Mouse (Mus musculus) spleen, adult 2 months (tissue): ENCODE data around the gene Spib. TPM values are rescaled to one million over a fixed set of nuclear protein-coding genes. Genes with fewer than 3 reads are reported as not detected.

Experiments
- DNase-seq, 2 experiments: peaks; one replicate each; pipeline versions ENCODE4 v3.0.0 to v3.0.0-alpha.2; 2012 to 2021; ENCODE audit warnings: low spot score in 2 of 2, low read depth in 1 of 2
- H3K27ac ChIP-seq: fragments of 200-500 bp; 2 replicates; pipeline ENCODE4 v1.5.1; 2012; ENCODE audit warnings: low read length, inconsistent platforms; ENCODE audit not compliant: insufficient read depth
- H3K27me3 ChIP-seq: fragments of 200-500 bp; 2 replicates; pipeline ENCODE4 v1.6.1; 2012; ENCODE audit warnings: mild to moderate bottlenecking, moderate library complexity, low read length, inconsistent platforms; ENCODE audit not compliant: control insufficient read depth, insufficient read depth
- H3K36me3 ChIP-seq: fragments of 200-500 bp; 2 replicates; pipeline ENCODE4 v1.6.1; 2012; ENCODE audit warnings: mild to moderate bottlenecking, low read length, inconsistent platforms; ENCODE audit not compliant: control insufficient read depth, insufficient read depth
- H3K4me1 ChIP-seq: fragments of 200-500 bp; 2 replicates; pipeline ENCODE4 v1.6.1; 2011; ENCODE audit warnings: inconsistent platforms; ENCODE audit not compliant: control insufficient read depth, insufficient read depth, insufficient read length
- H3K4me3 ChIP-seq: fragments of 200-500 bp; 2 replicates; pipeline ENCODE4 v1.5.1; 2011; ENCODE audit warnings: mild to moderate bottlenecking, inconsistent platforms; ENCODE audit not compliant: insufficient read depth, insufficient read length; ENCODE audit errors: extremely low read depth
- CTCF ChIP-seq: fragments of 200-500 bp; IDR thresholded peaks from 2 replicates; pipeline ENCODE4 v1.5.1; 2011; ENCODE audit warnings: mild to moderate bottlenecking, inconsistent platforms; ENCODE audit not compliant: insufficient read depth, insufficient read length, insufficient replicate concordance; ENCODE audit errors: extremely low read depth
- POLR2A ChIP-seq: fragments of 200-500 bp; IDR thresholded peaks from 2 replicates; pipeline ENCODE4 v1.6.1; 2011; ENCODE audit warnings: low read depth, low read length, inconsistent platforms
- WGBS: fragments of 180-500 bp; shearing (Covaris S2); methylation state at CpG from one replicate; pipeline ENCODE4 v1.1.7; 2018; 5-methylcytosine and 5-hydroxymethylcytosine counted together
- polyA plus RNA-seq: library from polyadenylated mRNA; depleted of rRNA; stranded (reverse); fragments of >200 nt; gene quantifications from 2 replicates; pipeline ENCODE4 v1.2.3, GENCODE M21; 2012

Gene Spib
- polyA plus RNA-seq, 1 experiment, result 285 TPM

DNA sequence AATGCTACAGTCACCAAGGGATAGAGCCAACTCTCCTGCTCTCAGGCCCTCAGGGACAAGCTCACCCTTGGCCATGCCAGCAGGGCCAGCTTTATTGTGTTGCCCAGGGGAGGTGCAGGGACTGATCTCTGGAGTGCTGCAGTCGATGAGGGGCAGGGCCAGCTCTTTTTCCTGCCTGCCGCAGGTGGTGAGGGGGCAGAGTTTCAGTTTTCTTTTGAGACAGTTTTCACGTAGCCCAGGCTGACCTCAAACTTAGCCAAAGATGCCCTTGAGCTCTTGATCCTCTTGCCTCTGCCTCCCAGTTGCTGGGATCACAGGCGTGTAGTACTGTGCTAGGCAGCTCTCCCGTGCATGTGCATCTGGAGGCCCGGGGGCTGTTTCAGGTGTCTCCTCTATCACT lies 39.1 kb upstream of the Spib start:
- Histone ChIP-seq H3K36me3 (no peaks in the 10 kb centered on the region), H3K27me3 (no peaks in the 10 kb centered on the region), H3K27ac (peak overlapping the region; percentile 93), H3K4me3 (no peak overlapping the region), H3K4me1 (peaks cover 18% of the 10 kb centered on the region; the same call in 1 of the 2 replicates)
- TF ChIP-seq CTCF, result no peak
- no peak for TF ChIP-seq POLR2A
- peak in 1 of 2 experiments; percentile 35 for DNase-seq
- WGBS, result 22% methylated on average over 6 of the region's 6 CpGs

DNA sequence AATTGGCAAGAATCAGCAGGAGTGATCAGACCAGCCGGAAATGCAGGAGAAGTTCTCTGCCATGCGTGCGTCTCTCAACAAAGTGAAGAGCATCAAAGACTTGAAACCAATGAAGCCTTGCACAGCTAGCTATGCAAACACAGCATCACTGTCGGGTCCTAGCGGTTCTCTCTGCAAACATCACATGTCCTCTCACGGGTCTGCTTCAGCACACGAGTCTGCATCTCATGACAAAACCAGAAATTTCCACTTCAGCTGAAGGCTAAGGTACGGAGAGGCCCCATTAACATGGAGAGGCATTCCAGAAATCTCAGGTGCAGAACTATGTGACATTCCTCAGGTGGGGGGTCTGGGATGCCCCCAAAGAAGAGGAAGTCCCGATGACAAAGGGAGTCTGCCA lies 36.9 kb upstream of the Spib start:
- Histone ChIP-seq H3K4me1 (peaks cover 18% of the 10 kb centered on the region; the same call in 1 of the 2 replicates), H3K36me3 (no peaks in the 10 kb centered on the region), H3K4me3 (no peak overlapping the region), H3K27ac (no peak overlapping the region), H3K27me3 (no peaks in the 10 kb centered on the region)
- WGBS, result 80% methylated on average over 9 of the region's 9 CpGs
- no peak for DNase-seq
- TF ChIP-seq POLR2A (no peak), CTCF (no peak)

DNA sequence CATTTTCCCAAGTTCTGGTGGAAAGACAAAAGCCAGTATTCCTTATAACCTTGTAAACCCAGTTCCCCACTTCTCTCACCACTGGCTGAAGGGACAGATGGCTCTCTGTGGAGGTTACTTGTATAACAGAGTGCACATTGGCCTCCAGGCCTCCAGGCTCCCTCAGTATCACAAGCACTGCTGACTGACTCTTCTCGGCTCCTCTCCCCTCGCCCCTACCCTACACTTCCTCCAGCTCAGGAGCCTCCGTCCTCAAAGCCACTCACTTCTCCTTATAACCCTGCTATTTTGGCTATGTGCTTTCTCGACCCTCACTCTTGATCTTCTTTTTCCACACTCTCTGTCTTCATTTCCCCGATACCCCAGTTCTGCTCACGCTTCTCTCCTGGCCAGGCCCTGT lies 33.5 kb upstream of the Spib start:
- no peak for DNase-seq
- no peak overlapping the region for H3K27ac ChIP-seq
- WGBS, result 49% methylated on average over 6 of the region's 6 CpGs
- H3K27me3 ChIP-seq, result no peaks in the 10 kb centered on the region
- no peaks in the 10 kb centered on the region for H3K36me3 ChIP-seq
- TF ChIP-seq CTCF, result no peak
- no peak for TF ChIP-seq POLR2A
- peaks cover 4% of the 10 kb centered on the region; the same call in 1 of the 2 replicates for H3K4me1 ChIP-seq
- H3K4me3 ChIP-seq, result no peak overlapping the region

DNA sequence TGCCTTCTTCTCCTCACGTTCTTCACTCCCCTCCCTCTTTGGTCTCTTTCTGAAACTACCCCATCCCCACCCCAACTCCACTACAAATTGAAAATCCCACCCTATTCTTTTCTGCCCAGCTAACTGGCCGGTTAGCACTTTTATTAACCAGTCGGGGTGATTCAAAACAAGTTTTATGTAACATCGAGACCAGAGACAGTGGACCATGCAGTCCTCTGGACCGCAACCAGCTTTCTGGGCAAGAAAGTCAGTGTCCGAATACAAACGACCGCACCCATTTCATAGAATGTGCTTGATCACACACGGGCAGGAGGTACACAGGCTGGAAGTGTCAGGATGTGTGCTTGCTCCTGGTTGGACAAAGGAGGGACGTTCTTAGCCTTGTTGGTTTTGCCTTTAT lies 32.6 kb upstream of the Spib start:
- WGBS, result 81% methylated on average over 10 of the region's 10 CpGs
- no peaks in the 10 kb centered on the region for H3K36me3 ChIP-seq
- no peak overlapping the region for H3K4me3 ChIP-seq
- H3K4me1 ChIP-seq, result no peaks in the 10 kb centered on the region
- no peak for TF ChIP-seq CTCF
- no peak for TF ChIP-seq POLR2A
- no peaks in the 10 kb centered on the region for H3K27me3 ChIP-seq
- H3K27ac ChIP-seq, result no peak overlapping the region
- no peak for DNase-seq

DNA sequence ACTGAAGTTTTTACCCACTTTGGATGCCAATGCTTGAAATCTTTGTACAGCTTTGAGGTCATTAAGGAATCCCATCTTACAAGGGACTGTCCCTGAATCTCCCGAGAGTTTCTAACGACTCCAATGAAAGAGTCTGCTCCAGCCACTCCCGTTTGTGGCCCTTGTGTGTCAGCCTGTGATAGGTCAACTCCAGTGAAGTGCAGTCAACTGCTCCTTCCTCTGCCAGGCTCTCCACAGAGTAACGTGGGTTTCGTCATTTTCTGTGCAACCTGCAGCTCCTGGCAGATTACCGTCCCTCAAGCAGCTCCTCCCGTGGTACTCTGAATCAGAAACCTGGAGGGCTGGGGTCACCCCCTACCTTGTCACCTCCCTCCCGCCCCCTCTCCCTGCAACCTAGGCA lies 31.4 kb upstream of the Spib start:
- WGBS, result 57% methylated on average over 8 of the region's 8 CpGs
- H3K27me3 ChIP-seq, result no peaks in the 10 kb centered on the region
- no peak overlapping the region for H3K4me3 ChIP-seq
- no peaks in the 10 kb centered on the region for H3K4me1 ChIP-seq
- H3K27ac ChIP-seq, result no peak overlapping the region
- H3K36me3 ChIP-seq, result no peaks in the 10 kb centered on the region
- no peak for TF ChIP-seq POLR2A
- TF ChIP-seq CTCF, result no peak
- no peak for DNase-seq

DNA sequence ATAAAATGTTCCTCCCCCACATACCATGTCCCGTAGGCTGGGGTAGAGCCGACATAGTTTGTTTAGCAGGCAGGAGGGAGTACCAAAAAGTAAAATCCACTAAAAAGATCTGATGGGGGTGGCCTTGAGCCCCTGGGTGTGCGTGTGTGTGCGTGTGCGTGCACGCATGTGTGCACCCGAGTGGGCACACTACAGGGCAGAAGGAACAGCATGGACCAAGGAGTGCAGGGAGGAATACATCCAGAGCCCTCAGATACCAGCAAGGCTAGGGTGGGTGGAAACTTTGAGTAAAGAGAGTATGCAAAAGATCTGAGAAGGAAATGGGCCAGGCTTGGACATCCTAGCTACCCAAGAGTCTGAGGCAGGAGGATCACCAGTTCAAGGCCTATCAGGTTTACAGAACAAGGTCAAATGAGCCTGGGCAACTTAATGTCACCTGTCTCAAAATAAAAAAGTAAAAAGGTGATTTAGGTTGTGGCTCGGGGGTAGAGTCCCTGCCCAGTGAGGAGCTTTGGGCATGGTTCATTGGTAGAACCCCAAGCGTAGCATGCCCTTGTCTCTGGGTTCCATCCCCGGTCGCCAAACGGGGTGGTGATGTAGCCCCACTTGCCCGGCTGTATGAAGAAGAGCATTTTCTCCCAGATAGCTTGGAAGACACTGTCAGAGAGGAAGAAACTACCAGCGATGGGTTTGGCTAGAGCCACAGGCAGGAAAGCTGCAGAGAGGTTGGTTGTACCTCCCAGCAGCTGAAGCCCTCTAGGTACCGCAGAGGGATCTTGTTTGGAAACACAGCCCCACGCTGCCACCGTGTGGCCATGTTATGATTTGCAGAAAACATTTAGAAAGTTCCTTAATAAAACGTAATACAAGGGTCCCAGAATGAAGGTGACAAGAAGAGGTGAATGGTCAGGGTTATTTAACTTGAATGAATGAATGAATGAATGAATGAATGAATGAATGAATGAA lies 28.8 kb upstream of the Spib start:
- Histone ChIP-seq H3K27ac (no peak overlapping the region), H3K4me3 (no peak overlapping the region), H3K36me3 (no peaks in the 10 kb centered on the region), H3K4me1 (peaks cover 5% of the 10 kb centered on the region), H3K27me3 (no peaks in the 10 kb centered on the region)
- 53% methylated on average over 18 of the region's 18 CpGs for WGBS
- DNase-seq, result peak; percentile 72 to 81
- TF ChIP-seq POLR2A (no peak), CTCF (peak; percentile 77; the same call in 1 of the 2 replicates)

DNA sequence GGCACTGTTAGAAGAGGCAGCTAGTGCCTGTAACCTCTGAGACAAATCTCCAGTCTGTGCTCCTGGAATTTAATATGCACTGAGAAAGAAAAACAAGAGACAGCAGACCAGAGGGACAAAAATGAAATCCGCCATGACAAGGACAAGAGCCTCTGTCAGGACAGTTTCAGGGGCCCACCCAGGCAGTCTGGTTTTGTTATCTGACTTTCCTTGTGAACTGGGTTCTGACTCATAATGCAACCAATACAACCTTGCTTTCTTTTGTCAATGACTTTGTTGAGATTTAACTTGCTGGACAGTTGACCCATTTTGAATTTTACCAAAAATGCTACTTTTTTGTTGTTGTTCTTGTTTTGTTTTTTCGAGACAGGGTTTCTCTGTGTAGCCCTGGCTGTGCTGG lies 25.8 kb upstream of the Spib start:
- WGBS, result 85% methylated on average over 2 of the region's 2 CpGs
- H3K4me1 ChIP-seq, result peaks cover 5% of the 10 kb centered on the region
- no peak overlapping the region for H3K27ac ChIP-seq
- DNase-seq, result no peak
- H3K36me3 ChIP-seq, result no peaks in the 10 kb centered on the region
- no peak for TF ChIP-seq POLR2A
- no peak for TF ChIP-seq CTCF
- H3K27me3 ChIP-seq, result no peaks in the 10 kb centered on the region
- H3K4me3 ChIP-seq, result no peak overlapping the region
